Mouse (Mus musculus) stomach, postnatal 0 days (tissue): ENCODE data around the gene Gjb4.

Experiments used
- CTCF ChIP-seq: IDR thresholded peaks from 2 replicates; pipeline ENCODE4 v1.5.1; 2016; ENCODE audit warnings: antibody characterized with exemption, low read depth, mild to moderate bottlenecking, moderate library complexity
- EP300 ChIP-seq: optimal IDR thresholded peaks from 2 replicates; pipeline ENCODE3; 2016; ENCODE audit warnings: antibody characterized with exemption

- no peak for TF ChIP-seq CTCF
- no peak for TF ChIP-seq EP300
Measured at GRCm38 (mm10) chr4:127400165-127401145, 46.6 kb upstream of the Gjb4 start.
